Mouse (Mus musculus) midbrain, embryonic 11.5 days (tissue): ENCODE results near the gene Glyr1. TPM values are rescaled to one million over a fixed set of nuclear protein-coding genes. Genes with fewer than 3 reads are reported as not detected.
A peak's percentile ranks its signal among the peaks of the same experiment; 100 is the strongest.

Source experiments
- ATAC-seq: fragments of 200-750 bp; cut with Nextera tagmentation; 2 replicates; pipeline ENCODE4 v1.8.0; 2017; ENCODE audit warnings: moderate TSS enrichment, moderate library complexity; ENCODE audit not compliant: low FRiP score
- DNase-seq: peaks from one replicate; pipeline ENCODE4 v3.0.0; 2015; ENCODE audit warnings: low spot score; ENCODE audit errors: missing footprints
- H3K27ac ChIP-seq: fragments of 300-500 bp; sonication (generic); 2 replicates; pipeline ENCODE4 v1.5.1; 2014; ENCODE audit warnings: low read depth, low read length
- H3K27me3 ChIP-seq: fragments of 300-500 bp; sonication (generic); 2 replicates; pipeline ENCODE4 v1.6.1; 2014; ENCODE audit warnings: mild to moderate bottlenecking, low read length, moderate library complexity, mixed read lengths; ENCODE audit not compliant: control insufficient read depth, insufficient read depth
- H3K36me3 ChIP-seq: fragments of 300-500 bp; sonication (generic); 2 replicates; pipeline ENCODE4 v1.6.1; 2014; ENCODE audit warnings: mild to moderate bottlenecking, low read length, moderate library complexity, mixed read lengths; ENCODE audit not compliant: control insufficient read depth, insufficient read depth
- H3K4me1 ChIP-seq: fragments of 300-500 bp; sonication (generic); 2 replicates; pipeline ENCODE4 v1.6.1; 2014; ENCODE audit warnings: low read length; ENCODE audit not compliant: control insufficient read depth, insufficient read depth
- H3K4me2 ChIP-seq: fragments of 300-500 bp; sonication (generic); 2 replicates; pipeline ENCODE4 v1.6.1; 2014; ENCODE audit warnings: mild to moderate bottlenecking, moderate library complexity
- H3K4me3 ChIP-seq: fragments of 300-500 bp; sonication (generic); 2 replicates; pipeline ENCODE4 v1.5.1; 2014; ENCODE audit warnings: low read depth, low read length
- H3K9ac ChIP-seq: fragments of 300-500 bp; sonication (generic); 2 replicates; pipeline ENCODE4 v1.6.1; 2014; ENCODE audit warnings: low read length
- H3K9me3 ChIP-seq: fragments of 300-500 bp; sonication (generic); 2 replicates; pipeline ENCODE4 v1.6.1; 2016; ENCODE audit warnings: low read length; ENCODE audit not compliant: control insufficient read depth
- WGBS: fragments of 180-500 bp; shearing (Covaris S2); extraction: QIAGEN DNeasy Blood & Tissue Kit; methylation state at CpG from one replicate; pipeline ENCODE4 v1.1.7; 2014; 5-methylcytosine and 5-hydroxymethylcytosine counted together
- polyA plus RNA-seq: library from polyadenylated mRNA; unstranded; fragments of >200 nt; fragmentation: Nextera tagmentation; extraction: Ambion mirVana; gene quantifications from 2 replicates; pipeline ENCODE4 v1.2.1, GENCODE M21; 2014

The Glyr1 gene
- polyA plus RNA-seq, 1 experiment from 2014 or later = 179 TPM

DNA sequence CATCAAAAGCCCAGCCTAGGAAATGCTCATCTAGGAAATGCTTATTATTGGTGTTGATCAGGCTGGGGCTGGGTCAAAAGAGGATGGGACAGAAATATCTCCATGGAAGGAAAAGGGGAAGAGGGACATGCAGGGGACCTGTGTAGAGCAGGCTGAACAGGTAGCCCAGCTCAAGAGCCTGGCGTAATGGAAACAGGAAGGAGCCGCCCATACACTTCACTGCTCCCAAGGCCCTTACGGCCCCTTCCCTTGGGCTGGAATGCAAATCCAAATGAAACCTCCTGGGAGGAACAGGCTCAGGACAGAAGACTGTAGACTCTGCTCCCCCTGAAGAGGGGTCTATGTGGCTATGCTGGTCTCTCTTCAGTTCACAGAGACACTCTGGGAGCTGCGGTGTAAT, 35.1 kb downstream of the Glyr1 start:
- no peak overlapping the region for H3K4me3 ChIP-seq
- ATAC-seq (no peak), DNase-seq (no peak)
- no peaks in the 10 kb centered on the region for H3K9me3 ChIP-seq
- WGBS = 94% methylated on average over 4 of the region's 4 CpGs
- H3K4me2 ChIP-seq = no peak overlapping the region
- H3K4me1 ChIP-seq = peaks cover 9% of the 10 kb centered on the region
- peaks cover 28% of the 10 kb centered on the region for H3K36me3 ChIP-seq
- no peaks in the 10 kb centered on the region for H3K27me3 ChIP-seq
- no peak overlapping the region for H3K9ac ChIP-seq
- no peak overlapping the region for H3K27ac ChIP-seq

- WGBS = under 1% methylated on average over 63 of the region's 63 CpGs
Measured at GRCm38 (mm10) chr16:5013054-5013838, 36.4 kb downstream of the Glyr1 start, which contains the start of gene Rogdi. Rogdi (minus strand) TSS chr16:5013553.

GRCm38 (mm10) chr16:5012036-5013005, 37.3 kb downstream of the Glyr1 start:
- 55% methylated on average over 13 of the region's 13 CpGs for WGBS
- Histone ChIP-seq H3K9ac (peak overlapping the region; percentile 74), H3K9me3 (no peaks in the 10 kb centered on the region), H3K4me3 (peak overlapping the region; percentile 68), H3K4me1 (peaks cover 9% of the 10 kb centered on the region), H3K36me3 (peaks cover 13% of the 10 kb centered on the region), H3K27me3 (no peaks in the 10 kb centered on the region), H3K27ac (no peak overlapping the region), H3K4me2 (peak overlapping the region; percentile 91)
- DNase-seq (no peak), ATAC-seq (no peak)

More at GRCm38 (mm10) chr16:5013054-5013838, 36.4 kb downstream of the Glyr1 start, which contains the start of gene Rogdi:
- Histone ChIP-seq H3K36me3 (peaks cover 16% of the 10 kb centered on the region), H3K27me3 (no peaks in the 10 kb centered on the region), H3K4me1 (peaks cover 9% of the 10 kb centered on the region), H3K9ac (peak within 1 kb of the TSS; percentile 74), H3K4me2 (peak within 1 kb of the TSS; percentile 91), H3K27ac (peak within 1 kb of the TSS; percentile 51; the same call in 1 of the 2 replicates), H3K4me3 (peak within 1 kb of the TSS; percentile 68), H3K9me3 (no peaks in the 10 kb centered on the region)
- DNase-seq (peak; percentile 100), ATAC-seq (peak; percentile 99)

- H3K9me3 ChIP-seq = no peaks in the 10 kb centered on the region
- H3K4me3 ChIP-seq = no peak overlapping the region
- peaks cover 13% of the 10 kb centered on the region for H3K36me3 ChIP-seq
- WGBS = 86% methylated on average over 7 of the region's 7 CpGs
- no peak overlapping the region for H3K9ac ChIP-seq
- DNase-seq (no peak), ATAC-seq (no peak)
- H3K4me2 ChIP-seq = no peak overlapping the region
- no peaks in the 10 kb centered on the region for H3K27me3 ChIP-seq
- peaks cover 9% of the 10 kb centered on the region for H3K4me1 ChIP-seq
- H3K27ac ChIP-seq = no peak overlapping the region
Measured at GRCm38 (mm10) chr16:5011285-5011684, 38.4 kb downstream of the Glyr1 start.

GRCm38 (mm10) chr16:5010371-5010935, 39.2 kb downstream of the Glyr1 start:
- DNase-seq (no peak), ATAC-seq (no peak)
- Histone ChIP-seq H3K36me3 (peaks cover 7% of the 10 kb centered on the region), H3K9ac (no peak overlapping the region), H3K9me3 (no peaks in the 10 kb centered on the region), H3K4me3 (no peak overlapping the region), H3K4me1 (peaks cover 9% of the 10 kb centered on the region), H3K27me3 (no peaks in the 10 kb centered on the region), H3K4me2 (no peak overlapping the region), H3K27ac (no peak overlapping the region)
- WGBS = 87% methylated on average over 10 of the region's 10 CpGs

DNA sequence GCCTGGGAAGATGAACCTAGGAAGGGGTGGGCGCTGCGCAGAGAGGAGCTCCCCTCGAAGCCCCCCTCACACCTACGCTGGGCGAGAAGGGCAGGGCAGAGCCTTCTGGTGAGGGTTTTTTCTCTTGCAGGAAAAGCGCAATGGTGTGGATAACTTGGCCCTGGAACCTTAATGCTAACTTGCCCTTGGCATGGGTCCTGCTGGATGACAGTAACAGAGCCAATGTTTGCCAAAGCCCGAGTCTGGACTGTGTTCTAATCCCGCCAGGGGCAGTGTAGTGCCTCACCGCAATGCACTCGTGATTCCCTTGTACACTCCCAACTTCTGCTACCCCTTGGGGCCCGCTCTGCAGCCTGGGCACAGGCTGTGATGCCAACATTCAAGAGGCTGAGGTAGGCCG, 41.6 kb downstream of the Glyr1 start:
- H3K4me3 ChIP-seq = no peak overlapping the region
- no peak overlapping the region for H3K4me2 ChIP-seq
- peaks cover 9% of the 10 kb centered on the region for H3K4me1 ChIP-seq
- DNase-seq = no peak
- H3K9me3 ChIP-seq = no peaks in the 10 kb centered on the region
- H3K27me3 ChIP-seq = no peaks in the 10 kb centered on the region
- WGBS = 85% methylated on average over 12 of the region's 12 CpGs
- no peak overlapping the region for H3K27ac ChIP-seq
- no peaks in the 10 kb centered on the region for H3K36me3 ChIP-seq
- H3K9ac ChIP-seq = no peak overlapping the region
- no peak for ATAC-seq

DNA sequence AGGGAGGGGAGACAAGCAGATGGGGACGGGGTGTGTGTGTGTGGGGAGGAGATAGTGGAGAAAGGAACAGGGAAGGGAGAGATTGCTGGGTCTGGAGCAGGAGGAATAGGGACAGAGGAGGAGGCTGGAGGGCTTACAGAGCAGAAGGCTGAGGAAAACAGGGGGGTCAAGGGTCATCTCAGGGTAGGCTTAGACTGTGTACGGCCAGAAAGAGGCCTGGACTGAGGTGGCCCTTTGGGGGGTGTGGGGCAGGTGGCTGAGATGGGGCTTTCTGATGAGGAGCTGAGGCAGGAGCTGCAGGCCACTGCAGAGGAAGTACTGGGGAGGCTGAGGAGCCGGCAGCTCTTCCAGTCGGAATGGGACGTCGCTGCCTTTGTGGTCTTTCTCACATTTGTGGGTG, 42.2 kb downstream of the Glyr1 start:
- no peak for ATAC-seq
- H3K36me3 ChIP-seq = no peaks in the 10 kb centered on the region

GRCm38 (mm10) chr16:5007067-5007466, 42.6 kb downstream of the Glyr1 start, which contains the start of gene Smim22:
Smim22 (plus strand) TSS chr16:5007288.
- no peak within 1 kb of the TSS for H3K27ac ChIP-seq
- H3K4me3 ChIP-seq = no peak within 1 kb of the TSS
- no peaks in the 10 kb centered on the region for H3K9me3 ChIP-seq
- peaks cover under 1% of the 10 kb centered on the region; the same call in 1 of the 2 replicates for H3K4me1 ChIP-seq
- no peak within 1 kb of the TSS for H3K9ac ChIP-seq
- no peaks in the 10 kb centered on the region for H3K36me3 ChIP-seq
- no peak within 1 kb of the TSS for H3K4me2 ChIP-seq
- 60% methylated on average over 5 of the region's 5 CpGs for WGBS
- ATAC-seq (no peak), DNase-seq (no peak)
- no peaks in the 10 kb centered on the region for H3K27me3 ChIP-seq

More for the DNA sequence above, 42.2 kb downstream of the Glyr1 start:
- H3K9me3 ChIP-seq = no peaks in the 10 kb centered on the region
- 44% methylated on average over 6 of the region's 6 CpGs for WGBS
- H3K4me1 ChIP-seq = peaks cover 5% of the 10 kb centered on the region
- H3K27me3 ChIP-seq = no peaks in the 10 kb centered on the region
- H3K4me2 ChIP-seq = no peak overlapping the region
- H3K9ac ChIP-seq = no peak overlapping the region
- no peak overlapping the region for H3K27ac ChIP-seq
- no peak for DNase-seq
- no peak overlapping the region for H3K4me3 ChIP-seq
